Mouse (Mus musculus) myocyte (in vitro differentiated cells): ENCODE measurements at regions not wholly inside any gene's neighbourhood (a gene's known extent, or its start where the extent isn't known, plus 50 kb on each side); places are given as distances from the start of the nearest gene placed in this dataset.
A peak's percentile ranks its signal among the peaks of the same experiment; 100 is the strongest.

Source experiments
- H3K27me3 ChIP-seq: one replicate; pipeline ENCODE4 v1.6.1; 2011; ENCODE audit not compliant: control insufficient read depth, insufficient read depth, insufficient read length
- H3K36me3 ChIP-seq: one replicate; pipeline ENCODE4 v1.6.1; 2011; ENCODE audit not compliant: control insufficient read depth, insufficient read depth
- H3K4me2 ChIP-seq: one replicate; pipeline ENCODE4 v1.6.1; 2011; ENCODE audit warnings: low read depth, control low read depth
- H3K4me3 ChIP-seq: one replicate; pipeline ENCODE4 v1.5.1; 2011; ENCODE audit warnings: mild to moderate bottlenecking, control low read depth, moderate library complexity
- H3K79me2 ChIP-seq: one replicate; pipeline ENCODE4 v1.6.1; 2011; ENCODE audit not compliant: control insufficient read depth, insufficient read depth
- H3ac ChIP-seq: one replicate; pipeline ENCODE4 v1.6.1; 2011; ENCODE audit not compliant: control insufficient read depth, insufficient read length
- CEBPB ChIP-seq: IDR thresholded peaks from 2 replicates; pipeline ENCODE4 v1.6.1; 2011; ENCODE audit warnings: mild to moderate bottlenecking, moderate library complexity; ENCODE audit not compliant: poor library complexity, insufficient read depth, severe bottlenecking
- E2F4 ChIP-seq: IDR thresholded peaks from one replicate; pipeline ENCODE4 v1.6.1; 2011; ENCODE audit warnings: mild to moderate bottlenecking, control low read depth, moderate library complexity; ENCODE audit not compliant: insufficient read depth
- MAX ChIP-seq: IDR thresholded peaks from one replicate; pipeline ENCODE4 v1.6.1; 2011; ENCODE audit warnings: low read depth, mild to moderate bottlenecking, control low read depth
- MYOD1 ChIP-seq, 3 experiments: IDR thresholded peaks; one replicate each; pipeline ENCODE4 v1.6.1; 2011; ENCODE audit warnings: control low read depth in 2 of 3, low read depth in 2 of 3, mild to moderate bottlenecking in 2 of 3, moderate library complexity in 1 of 3; ENCODE audit not compliant: insufficient read length in 2 of 3, control insufficient read depth in 1 of 3
- MYOG ChIP-seq, 3 experiments: IDR thresholded peaks; one replicate each; pipeline ENCODE4 v1.6.1; 2011; ENCODE audit warnings: control low read depth in 2 of 3, low read depth in 2 of 3, mild to moderate bottlenecking in 2 of 3; ENCODE audit not compliant: insufficient read length in 2 of 3, control insufficient read depth in 1 of 3, insufficient read depth in 1 of 3
- POLR2A ChIP-seq: IDR thresholded peaks from one replicate; pipeline ENCODE4 v1.6.1; 2011; ENCODE audit warnings: low read depth, mild to moderate bottlenecking, control low read depth, moderate library complexity; ENCODE audit not compliant: insufficient read length
- POLR2AphosphoS2 ChIP-seq: IDR thresholded peaks from one replicate; pipeline ENCODE4 v1.6.1; 2011; ENCODE audit warnings: low read depth, control low read depth; ENCODE audit not compliant: insufficient read length
- REST ChIP-seq: IDR thresholded peaks from one replicate; pipeline ENCODE4 v1.6.1; 2011; ENCODE audit warnings: mild to moderate bottlenecking, control low read depth, moderate library complexity; ENCODE audit not compliant: insufficient read depth, insufficient read length
- SRF ChIP-seq: IDR thresholded peaks from one replicate; pipeline ENCODE4 v1.6.1; 2011; ENCODE audit warnings: low read depth; ENCODE audit not compliant: control insufficient read depth, insufficient read length
- TCF12 ChIP-seq: IDR thresholded peaks from one replicate; pipeline ENCODE4 v1.6.1; 2011; ENCODE audit warnings: mild to moderate bottlenecking, control low read depth; ENCODE audit not compliant: poor library complexity, insufficient read depth, severe bottlenecking
- TCF3 ChIP-seq: IDR thresholded peaks from one replicate; pipeline ENCODE4 v1.6.1; 2011; ENCODE audit warnings: low read depth, control low read depth; ENCODE audit not compliant: insufficient read length
- USF1 ChIP-seq: IDR thresholded peaks from one replicate; pipeline ENCODE4 v1.6.1; 2011; ENCODE audit warnings: low read depth, mild to moderate bottlenecking, control low read depth, moderate library complexity

DNA sequence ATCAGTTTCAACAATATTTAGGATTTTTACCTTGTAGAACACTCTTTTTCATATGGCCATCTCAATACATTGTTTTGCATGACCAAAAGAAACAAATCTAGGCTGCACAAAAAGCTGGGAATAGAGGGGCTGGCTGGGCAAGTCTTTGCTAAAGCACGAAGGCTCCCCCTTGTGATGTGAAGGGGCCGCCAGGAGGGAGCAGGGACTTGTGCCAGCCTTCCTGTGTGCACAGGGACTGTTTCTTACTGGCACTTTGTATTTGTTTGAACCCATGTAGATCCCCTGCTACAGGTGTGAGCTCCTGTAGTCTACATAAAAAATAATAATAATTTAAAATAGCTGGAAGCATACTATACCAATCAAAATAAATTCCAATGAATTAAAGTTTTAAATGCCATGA, 312.4 kb downstream of the Ndufa4 start:
- Histone ChIP-seq H3K36me3 (no peaks in the 10 kb centered on the region), H3K4me3 (no peak overlapping the region), H3ac (no peak overlapping the region), H3K4me2 (no peak overlapping the region), H3K27me3 (no peaks in the 10 kb centered on the region), H3K79me2 (no peaks in the 10 kb centered on the region)
- TF ChIP-seq MYOG (IDR thresholded peaks at IDR 0.05; ENCODE audit: control insufficient read depth in 1 of 3, insufficient read depth in 1 of 3, insufficient read length in 2 of 3, low read depth in 2 of 3) (no peak), MYOD1 (IDR thresholded peaks at IDR 0.05; ENCODE audit: control insufficient read depth in 1 of 3, insufficient read length in 2 of 3, low read depth in 2 of 3) (no peak), TCF12 (no peak), REST (no peak), MAX (no peak), CEBPB (no peak), SRF (no peak), USF1 (no peak)

DNA sequence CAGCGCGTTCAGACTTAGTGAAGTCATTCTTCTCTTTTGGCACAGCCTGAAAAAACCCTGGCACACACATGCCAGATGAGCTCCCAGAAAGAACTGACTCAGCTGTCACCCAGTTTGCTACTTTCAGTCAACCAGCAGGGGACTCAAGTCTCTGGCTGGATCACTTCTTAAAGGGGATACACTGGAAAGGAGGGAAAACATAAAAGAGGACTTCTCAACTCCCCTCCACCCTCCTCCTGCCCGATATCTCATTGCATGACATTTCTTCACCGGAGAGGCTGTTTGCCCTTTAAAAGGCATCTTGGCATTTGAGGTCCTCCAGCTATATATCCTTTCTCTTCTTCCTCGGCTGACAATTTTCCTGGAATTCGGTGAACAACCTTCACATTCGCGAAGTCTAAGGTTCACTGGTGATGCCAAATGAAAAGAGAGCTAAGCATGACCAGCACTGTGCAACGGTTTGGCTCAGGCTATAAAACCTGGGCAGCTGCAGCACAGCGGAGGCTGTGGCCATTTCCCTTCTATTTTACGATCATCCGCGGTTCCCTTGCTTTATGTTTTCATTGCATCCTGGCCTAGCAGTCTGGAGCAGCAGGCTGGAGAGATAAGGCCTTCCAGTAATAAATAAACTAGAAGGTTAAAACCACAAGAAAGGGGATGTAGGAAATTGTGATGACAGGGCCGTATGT, 313.6 kb downstream of the Ndufa4 start:
- no peaks in the 10 kb centered on the region for H3K36me3 ChIP-seq
- H3K4me3 ChIP-seq = no peak overlapping the region
- H3ac ChIP-seq = no peak overlapping the region
- no peaks in the 10 kb centered on the region for H3K27me3 ChIP-seq
- no peaks in the 10 kb centered on the region for H3K79me2 ChIP-seq
- peak overlapping the region; percentile 55 for H3K4me2 ChIP-seq
- TF ChIP-seq REST = no peak
- TF ChIP-seq POLR2A = no peak
- no peak for TF ChIP-seq MAX
- TF ChIP-seq TCF12 = no peak
- no peak for TF ChIP-seq POLR2AphosphoS2
- no peak for TF ChIP-seq SRF
- no peak for TF ChIP-seq TCF3
- no peak for TF ChIP-seq MYOG (IDR thresholded peaks at IDR 0.05; ENCODE audit: control insufficient read depth in 1 of 3, insufficient read depth in 1 of 3, insufficient read length in 2 of 3, low read depth in 2 of 3)
- TF ChIP-seq E2F4 = no peak
- no peak for TF ChIP-seq USF1
- TF ChIP-seq CEBPB = no peak
- TF ChIP-seq MYOD1 (IDR thresholded peaks at IDR 0.05; ENCODE audit: control insufficient read depth in 1 of 3, insufficient read length in 2 of 3, low read depth in 2 of 3) = no peak

DNA sequence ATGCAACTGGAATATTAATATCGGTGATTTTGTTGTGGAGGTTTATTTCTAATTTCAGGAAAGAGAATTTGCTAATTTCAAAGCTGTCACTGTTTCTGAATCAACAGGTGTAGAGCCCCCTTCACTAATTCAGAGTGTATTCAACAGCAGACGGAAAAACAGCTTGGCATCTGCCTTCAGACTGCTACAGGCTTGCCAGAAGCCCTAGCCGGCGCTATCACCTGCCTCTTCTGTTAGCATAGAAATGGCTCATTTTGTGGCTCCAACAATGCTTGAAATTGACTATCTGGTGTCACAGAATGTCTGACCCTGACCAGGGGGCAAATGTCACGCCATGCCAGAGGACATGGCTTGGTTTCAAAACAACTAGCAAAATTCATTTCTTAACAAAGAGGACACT, 331.2 kb downstream of the Ndufa4 start:
- TF ChIP-seq TCF12 (no peak), TCF3 (no peak), CEBPB (no peak), MAX (no peak), E2F4 (no peak), MYOG (IDR thresholded peaks at IDR 0.05; ENCODE audit: control insufficient read depth in 1 of 3, insufficient read depth in 1 of 3, insufficient read length in 2 of 3, low read depth in 2 of 3) (no peak), REST (no peak), USF1 (no peak), POLR2AphosphoS2 (no peak), MYOD1 (IDR thresholded peaks at IDR 0.05; ENCODE audit: control insufficient read depth in 1 of 3, insufficient read length in 2 of 3, low read depth in 2 of 3) (no peak), POLR2A (no peak), SRF (no peak)
- no peaks in the 10 kb centered on the region for H3K36me3 ChIP-seq
- H3K4me3 ChIP-seq = no peak overlapping the region
- H3K4me2 ChIP-seq = no peak overlapping the region
- no peaks in the 10 kb centered on the region for H3K27me3 ChIP-seq
- H3K79me2 ChIP-seq = no peaks in the 10 kb centered on the region
- no peak overlapping the region for H3ac ChIP-seq

DNA sequence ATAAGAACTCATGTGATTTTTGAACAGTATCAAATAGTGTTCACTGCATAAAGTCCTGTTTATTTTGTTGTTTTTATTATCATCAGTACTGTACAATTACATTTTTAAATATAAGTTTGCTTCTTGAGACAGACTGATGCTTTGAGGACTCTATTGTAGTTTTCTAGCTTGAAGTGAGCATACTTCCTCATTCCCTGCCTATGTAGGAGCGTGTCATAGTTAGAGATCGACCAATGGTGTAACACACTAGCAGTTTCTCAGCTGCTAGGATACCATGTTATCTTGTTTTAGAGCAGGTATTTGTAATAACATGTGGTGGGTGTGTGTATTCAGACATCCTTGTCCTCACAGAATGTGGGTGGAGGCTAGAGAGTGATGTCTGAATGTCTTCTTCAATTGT, 342.1 kb downstream of the Ndufa4 start:
- H3K36me3 ChIP-seq = no peaks in the 10 kb centered on the region
- H3K27me3 ChIP-seq = no peaks in the 10 kb centered on the region
- no peak overlapping the region for H3K4me2 ChIP-seq
- no peak overlapping the region for H3ac ChIP-seq
- H3K4me3 ChIP-seq = no peak overlapping the region
- no peak for TF ChIP-seq SRF
- no peak for TF ChIP-seq CEBPB
- TF ChIP-seq POLR2AphosphoS2 = no peak
- H3K79me2 ChIP-seq = no peaks in the 10 kb centered on the region

DNA sequence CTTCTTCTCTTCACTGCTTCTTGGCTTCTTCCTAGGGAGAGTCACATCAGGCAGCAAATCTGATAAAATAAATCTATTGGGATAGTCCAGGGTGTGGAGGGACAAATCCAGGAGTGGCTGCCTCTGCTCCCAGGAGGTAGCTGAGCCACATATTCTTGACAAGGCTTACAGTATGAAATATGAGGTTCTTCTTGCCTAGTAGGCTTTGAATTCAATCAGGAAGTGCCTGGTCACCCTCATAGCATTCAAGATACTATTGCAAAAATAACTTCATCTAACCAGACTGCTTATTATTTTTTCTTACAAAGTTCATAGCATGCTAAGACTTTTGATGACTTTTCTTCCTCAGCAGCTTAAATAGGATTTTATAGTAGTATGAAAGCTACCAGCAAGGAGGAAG, 356.8 kb downstream of the Ndufa4 start:
- no peak for TF ChIP-seq E2F4
- TF ChIP-seq TCF3 = no peak
- no peak for TF ChIP-seq MYOD1 (IDR thresholded peaks at IDR 0.05; ENCODE audit: control insufficient read depth in 1 of 3, insufficient read length in 2 of 3, low read depth in 2 of 3)
- no peak for TF ChIP-seq CEBPB
- TF ChIP-seq POLR2AphosphoS2 = no peak
- no peak for TF ChIP-seq USF1
- TF ChIP-seq MAX = no peak
- TF ChIP-seq POLR2A = no peak
- TF ChIP-seq REST = no peak
- no peak for TF ChIP-seq TCF12
- no peak for TF ChIP-seq SRF
- no peak for TF ChIP-seq MYOG (IDR thresholded peaks at IDR 0.05; ENCODE audit: control insufficient read depth in 1 of 3, insufficient read depth in 1 of 3, insufficient read length in 2 of 3, low read depth in 2 of 3)
- Histone ChIP-seq H3K4me2 (no peak overlapping the region), H3K27me3 (no peaks in the 10 kb centered on the region), H3ac (no peak overlapping the region), H3K36me3 (no peaks in the 10 kb centered on the region), H3K4me3 (no peak overlapping the region), H3K79me2 (no peaks in the 10 kb centered on the region)
